In genomic region chr2:165037415-165037814, GRCm38 (mm10) we compare ENCODE assay signal across 38 mouse cellular contexts. TPM values are rescaled to one million over a fixed set of nuclear protein-coding genes. Genes with fewer than 3 reads are reported as not detected.
"Had no signal": no experiment of that assay in that cellular context is flagged by ENCODE, and none has a peak within 500 bp of the region (broad histone marks: within the 10 kb centered on the region; RNA-seq: fewer than 3 reads in every experiment).

No protein-coding gene starts in this region.

- H3K4me2 ChIP-seq: heart, embryonic 11.5 days; heart, embryonic 13.5 days; heart, embryonic 15.5 days; hindbrain, embryonic 12.5 days; hindbrain, embryonic 14.5 days; intestine, embryonic 15.5 days; limb, embryonic 12.5 days; liver, embryonic 11.5 days; liver, embryonic 13.5 days had no signal

- H3K4me3 ChIP-seq: gastrocnemius, adult 2 months; heart, adult 2 months; heart, embryonic 13.5 days; heart, embryonic 15.5 days; hindbrain, embryonic 10.5 days; hindbrain, embryonic 12.5 days; intestine, embryonic 15.5 days; layer of hippocampus, adult 2 months; left cerebral cortex, adult 2 months; limb, embryonic 10.5 days; limb, embryonic 12.5 days; liver, embryonic 13.5 days had no signal

- ATAC-seq: hindbrain, embryonic 16.5 days; inflammation-experienced regulatory T-cells, adult 6 months; intestine, embryonic 15.5 days; intestine, postnatal 0 days had no signal

- H3K36me3 ChIP-seq: heart, embryonic 13.5 days; heart, embryonic 15.5 days; hindbrain, embryonic 10.5 days; hindbrain, embryonic 12.5 days; intestine, embryonic 15.5 days; limb, embryonic 10.5 days; limb, embryonic 12.5 days; liver, embryonic 13.5 days had no signal

- H3K27me3 ChIP-seq: heart, embryonic 15.5 days; intestine, embryonic 15.5 days; limb, embryonic 12.5 days had no signal

- H3K9ac ChIP-seq: heart, embryonic 13.5 days; heart, embryonic 15.5 days; hindbrain, embryonic 12.5 days; hindbrain, embryonic 14.5 days; intestine, embryonic 15.5 days; limb, embryonic 12.5 days; liver, embryonic 13.5 days had no signal

- H3K27ac ChIP-seq: gastrocnemius, adult 2 months; heart, adult 2 months; heart, embryonic 13.5 days; heart, embryonic 15.5 days; hindbrain, embryonic 10.5 days; hindbrain, embryonic 12.5 days; hindbrain, embryonic 14.5 days; intestine, embryonic 15.5 days; layer of hippocampus, adult 2 months; left cerebral cortex, adult 2 months; limb, embryonic 10.5 days; limb, embryonic 12.5 days; liver, embryonic 13.5 days had no signal

- DNase-seq: gastrocnemius, adult 2 months; gastrocnemius, postnatal 10 days; gastrocnemius, postnatal 25 days; heart, adult 2 months; heart, postnatal 4 days; kidney, adult 18-20 months; kidney, adult 8-10 months; kidney, postnatal 10 days; kidney, postnatal 25 days; kidney, postnatal 4 days; liver; liver, embryonic 13.5 days had no signal

- H3K9me3 ChIP-seq: heart, embryonic 13.5 days; heart, embryonic 15.5 days; hindbrain, embryonic 10.5 days; hindbrain, embryonic 12.5 days; intestine, embryonic 15.5 days; limb, embryonic 10.5 days; limb, embryonic 12.5 days; liver, embryonic 13.5 days had no signal

RNA-seq across cellular contexts. Expression of gene Cd40, which starts 18.0 kb away (rescaled TPM):
- total RNA-seq: granulocyte monocyte progenitor cell, adult 5-6 weeks had no signal

RNA-seq across cellular contexts. Expression of gene 1700025C18Rik, which starts 53.1 kb away (rescaled TPM):
- total RNA-seq: gastrocnemius, adult 2 months; gastrocnemius, postnatal 10 days; gastrocnemius, postnatal 25 days; gastrocnemius, postnatal 4 days; granulocyte monocyte progenitor cell, adult 5-6 weeks; heart, adult 2 months; heart, postnatal 25 days; heart, postnatal 4 days; layer of hippocampus, adult 2 months; layer of hippocampus, postnatal 10 days; layer of hippocampus, postnatal 25 days; left cerebral cortex, adult 2 months; left cerebral cortex, postnatal 14 days; left cerebral cortex, postnatal 36 days had no signal
- polyA plus RNA-seq: heart, adult 2 months; heart, embryonic 11.5 days; heart, embryonic 13.5 days; heart, embryonic 15.5 days; heart, postnatal 0 days; hindbrain, embryonic 10.5 days; hindbrain, embryonic 12.5 days; hindbrain, embryonic 14.5 days; hindbrain, embryonic 16.5 days; inflammation-experienced regulatory T-cells, adult 6 months; intestine, embryonic 15.5 days; intestine, postnatal 0 days; kidney, embryonic 14.5 days; kidney, embryonic 16.5 days; limb, embryonic 10.5 days; limb, embryonic 12.5 days; limb, embryonic 14.5 days; liver, embryonic 11.5 days; liver, embryonic 13.5 days had no signal
